Mouse (Mus musculus) telencephalon, adult 2 months (tissue): ENCODE measurements around the gene Gm17720.
A peak's percentile ranks its signal among the peaks of the same experiment; 100 is the strongest.

Experiments
- DNase-seq: peaks from one replicate; pipeline ENCODE4 v3.0.0-alpha.2; 2011; ENCODE audit warnings: low read depth, low spot score

The Gm17720 gene

DNA sequence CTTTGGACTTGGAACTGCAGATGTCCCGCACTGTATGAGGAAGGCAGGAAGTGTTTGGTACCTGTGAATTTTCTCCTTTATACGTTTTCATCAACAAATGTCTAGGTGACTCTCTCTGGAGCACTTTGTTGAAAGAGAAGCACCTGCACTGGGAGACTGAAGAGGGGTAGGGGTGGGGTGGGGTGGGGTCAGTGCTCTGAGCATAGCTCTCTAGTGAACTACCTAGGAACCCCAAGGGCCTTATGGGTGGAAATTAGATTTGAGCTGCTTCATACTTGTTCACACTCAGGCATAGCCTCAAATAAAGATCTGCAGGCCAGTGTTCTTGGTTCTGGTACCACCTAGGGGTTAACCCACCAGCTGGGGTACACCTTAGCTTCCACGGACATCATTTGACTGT, at the start of gene Gm17720:
Gm17720 (minus strand) TSS at position 101 of the 400 bp plus-strand sequence.
- DNase-seq, result no peak

DNA sequence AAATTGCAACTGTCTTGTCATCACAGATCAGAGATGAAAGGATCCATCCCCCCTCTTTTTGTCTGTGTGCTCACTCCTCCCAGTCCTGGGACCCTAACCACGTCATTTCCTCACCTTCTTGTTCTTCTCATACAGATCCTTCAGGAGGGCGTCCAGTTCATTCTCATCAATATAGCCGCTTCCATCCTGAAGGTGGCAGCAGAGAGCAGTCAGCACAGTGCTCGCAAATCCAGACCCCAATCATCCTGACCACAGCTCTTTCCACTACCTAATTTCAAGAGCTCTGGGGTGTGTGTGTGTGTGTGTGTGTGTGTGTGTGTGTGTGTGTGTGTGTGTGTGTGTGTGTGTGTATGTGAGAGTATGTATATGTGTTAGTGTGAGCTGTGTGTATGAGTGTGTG, 43.0 kb upstream of the Gm17720 start:
- peak; percentile 19 for DNase-seq

DNA sequence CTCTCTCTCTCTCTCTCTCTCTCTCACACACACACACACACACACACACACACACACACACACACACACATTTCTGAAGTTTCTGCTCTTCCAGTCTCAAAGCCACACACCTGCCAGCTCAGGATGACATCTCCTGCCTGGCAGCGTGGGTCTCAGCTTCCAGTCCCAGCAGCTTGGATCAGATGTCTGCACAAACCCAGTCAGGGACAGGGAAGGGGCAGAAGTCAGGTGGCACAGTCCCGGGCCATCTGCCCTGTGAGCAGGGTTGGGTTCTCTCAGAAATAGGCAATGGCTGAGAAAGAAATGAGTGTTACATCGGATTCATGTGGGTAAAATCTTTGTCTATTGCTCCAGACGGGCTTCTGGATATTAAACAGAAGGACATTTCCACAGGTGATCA, 38.2 kb upstream of the Gm17720 start:
- no peak for DNase-seq

DNA sequence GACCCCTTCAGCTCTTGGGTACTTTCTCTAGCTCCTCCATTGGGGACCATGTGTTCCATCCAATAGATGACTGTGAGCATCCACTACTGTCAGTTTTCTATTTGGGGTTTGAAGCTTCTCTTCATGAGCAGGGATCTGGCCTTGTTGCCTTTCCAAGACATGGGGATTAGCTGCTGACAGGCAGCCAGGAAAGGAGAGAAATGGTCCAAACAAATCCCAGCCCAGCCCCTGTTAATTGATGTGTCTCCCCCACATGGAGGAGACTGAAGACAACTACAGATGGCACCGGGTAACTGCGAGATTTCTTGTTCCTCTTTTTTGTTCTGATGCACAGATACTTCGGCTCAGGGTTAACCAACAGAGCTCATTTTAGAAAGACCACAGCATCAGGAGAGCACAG, 37.6 kb upstream of the Gm17720 start:
- DNase-seq, result no peak

DNA sequence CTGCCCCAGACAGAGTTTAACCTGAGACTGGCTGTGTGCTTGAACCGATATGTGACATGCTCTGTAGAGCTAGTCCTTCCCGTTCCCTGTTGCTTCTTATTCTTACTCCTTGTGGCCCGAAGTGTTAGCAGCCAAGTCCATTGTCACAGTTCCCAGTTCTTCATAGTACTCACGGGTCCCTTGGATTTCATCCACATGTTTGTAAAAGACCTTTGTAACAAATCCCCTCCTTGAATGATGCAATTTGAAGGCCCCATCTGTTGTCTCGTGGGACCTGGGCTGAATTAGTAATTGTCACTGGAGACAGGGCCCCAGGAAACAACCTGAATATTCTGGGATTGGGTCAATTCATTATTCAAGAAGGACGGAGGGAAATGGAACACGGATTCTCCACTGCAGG, 33.0 kb upstream of the Gm17720 start:
- DNase-seq, result no peak

DNA sequence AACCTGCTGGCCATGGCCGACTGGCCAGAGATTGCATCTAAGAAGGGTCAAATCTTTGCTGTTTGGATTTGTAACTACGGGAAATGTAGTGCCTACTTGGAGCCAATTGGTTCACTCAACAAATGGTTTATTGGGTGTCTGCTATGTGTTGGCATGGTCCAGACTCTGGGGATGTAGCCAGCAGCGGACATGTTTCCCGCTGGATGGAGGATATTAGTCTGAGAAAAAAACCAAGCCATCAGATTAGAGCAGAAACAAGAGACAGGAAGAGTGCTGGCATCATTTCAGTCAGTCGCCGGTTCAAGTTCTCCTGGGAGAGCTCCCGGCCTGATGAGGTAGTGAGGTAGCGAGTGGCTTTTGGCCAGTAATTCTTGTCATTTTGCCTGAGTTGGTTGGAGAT, 31.7 kb upstream of the Gm17720 start:
- no peak for DNase-seq

DNA sequence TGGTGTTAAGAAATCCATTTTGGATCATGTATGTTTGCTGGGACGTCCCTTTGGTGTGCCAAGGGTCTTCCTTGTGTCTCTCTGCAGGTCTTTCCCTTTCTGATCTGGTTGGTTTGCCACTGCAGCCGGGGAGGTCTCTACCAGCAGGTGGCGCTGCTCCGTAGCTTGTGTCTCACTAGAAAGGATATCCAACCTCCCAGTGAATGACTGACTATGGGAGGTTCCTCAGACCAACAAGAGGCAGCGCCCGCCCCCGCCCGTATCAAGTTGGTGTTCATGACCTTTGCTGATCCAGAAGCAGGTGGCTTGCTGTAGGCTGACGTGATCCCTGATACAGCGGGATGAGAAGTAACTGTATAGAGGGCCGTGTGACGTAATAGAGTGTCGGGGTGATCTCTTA, 28.0 kb upstream of the Gm17720 start:
- DNase-seq, result peak; percentile 47

DNA sequence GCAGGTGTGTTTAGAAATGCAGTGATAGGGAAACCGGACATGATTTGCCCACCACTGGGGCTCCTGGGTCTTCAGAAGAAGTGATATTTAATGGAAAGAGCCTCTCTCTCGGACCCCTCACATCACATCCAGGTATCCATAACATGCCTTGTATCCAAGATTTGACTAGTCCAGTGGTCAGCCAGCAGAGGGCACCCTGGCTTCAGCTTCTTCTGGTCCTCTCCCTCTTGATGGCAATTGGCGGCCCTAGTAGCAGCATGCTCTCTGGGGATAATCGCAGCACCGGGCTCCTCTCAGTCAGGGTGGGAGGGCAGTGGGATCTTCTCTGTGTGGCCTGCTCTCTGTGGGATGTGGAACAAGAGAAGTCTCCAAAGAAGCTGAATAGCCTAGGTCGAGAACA, 17.2 kb upstream of the Gm17720 start:
- DNase-seq, result peak; percentile 13

DNA sequence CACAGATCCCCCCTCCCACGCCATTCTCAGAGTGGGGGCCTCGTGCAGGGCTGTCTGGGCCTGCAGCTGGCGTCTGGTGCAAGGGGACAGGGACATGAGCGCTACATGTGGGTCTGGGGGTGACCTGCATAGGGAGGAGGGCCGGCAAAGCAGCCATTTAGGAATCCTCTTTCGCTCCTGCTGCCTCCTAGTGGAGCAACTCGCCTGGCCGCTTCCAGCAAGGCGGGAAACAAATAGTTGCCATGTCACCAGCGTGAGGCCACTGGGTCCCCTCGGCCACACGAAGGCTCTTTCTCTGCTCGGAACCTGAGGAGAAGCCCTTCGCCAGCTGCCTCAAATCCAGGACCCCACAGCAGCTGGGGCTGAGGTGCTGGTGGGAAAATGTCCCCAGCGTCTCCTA, 877 bp downstream of the Gm17720 start:
- no peak for DNase-seq

DNA sequence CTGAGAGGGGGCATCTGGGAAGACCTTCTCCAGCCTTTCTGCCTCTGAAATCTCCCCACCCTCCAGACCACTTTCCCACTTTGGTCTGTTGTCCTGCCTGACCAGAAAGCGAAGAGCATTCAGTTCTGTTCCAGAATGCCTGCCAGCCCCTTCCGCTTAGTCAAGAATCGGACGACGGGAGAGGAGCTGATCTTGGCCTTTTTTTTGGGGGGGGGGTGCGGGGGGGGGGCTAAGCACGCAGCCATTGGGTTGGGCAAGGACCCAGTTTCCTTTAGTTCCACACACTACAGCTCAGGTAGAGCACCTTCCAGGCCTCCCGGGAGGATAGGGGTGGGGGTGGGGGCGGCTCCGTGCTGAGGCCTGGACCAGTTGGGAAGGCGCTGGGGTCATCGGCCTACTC, 1.6 kb downstream of the Gm17720 start, which contains the start of gene Gm21964:
Gm21964 (plus strand) TSS at position 301 of the 400 bp plus-strand sequence.
- DNase-seq, result no peak

DNA sequence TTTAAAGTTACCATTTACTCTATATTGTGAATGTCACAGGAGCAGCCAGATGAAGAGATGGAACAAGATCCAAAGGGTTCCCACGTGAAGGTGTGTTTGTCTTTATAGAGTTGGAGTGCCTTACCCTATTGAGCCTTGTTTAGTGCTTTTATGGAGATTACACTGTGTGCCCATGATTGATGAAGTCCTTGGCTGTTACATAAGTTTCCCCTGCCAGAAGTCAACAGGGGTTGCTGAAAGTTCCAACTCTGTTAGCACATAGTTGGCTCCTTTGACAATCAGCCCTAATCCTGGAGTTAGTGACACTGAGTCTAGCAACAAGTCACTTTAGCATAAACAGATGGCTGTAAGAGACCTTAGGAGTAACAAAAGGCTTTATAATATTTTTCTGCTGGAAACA, 10.7 kb downstream of the Gm17720 start:
- no peak for DNase-seq

DNA sequence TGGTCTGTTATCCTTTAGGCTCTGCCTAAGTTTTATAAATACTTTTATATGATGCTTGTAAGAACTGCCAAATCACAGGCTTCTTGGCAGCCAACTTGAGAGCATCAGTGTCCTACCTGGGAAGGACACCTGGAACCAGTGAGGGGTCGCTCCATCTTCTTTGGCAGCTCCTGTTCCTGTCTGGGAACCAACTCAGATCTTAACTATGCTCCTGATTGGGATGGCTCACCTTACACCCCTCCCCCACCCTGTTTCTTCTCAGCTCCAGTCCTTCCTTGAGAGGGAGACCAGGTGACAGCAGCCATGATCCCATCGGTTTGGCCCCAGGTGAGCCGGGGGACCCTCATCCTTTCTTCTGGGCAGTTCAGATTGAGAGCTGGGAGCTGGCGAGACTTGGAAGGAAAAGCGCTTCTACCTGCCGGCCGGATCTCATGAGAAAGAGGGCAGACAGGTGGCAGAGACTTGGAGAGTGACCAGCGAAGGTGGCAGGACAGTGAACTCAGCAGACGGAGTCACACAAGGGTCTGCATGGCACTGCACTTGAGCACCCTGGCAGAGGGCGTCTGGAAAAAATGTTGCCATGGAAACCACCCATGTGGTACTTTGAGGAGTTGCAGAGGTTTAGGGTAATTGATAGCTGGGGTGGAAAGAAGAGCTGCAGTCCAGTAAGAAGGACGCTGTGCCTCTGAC, 20.0 kb downstream of the Gm17720 start:
- DNase-seq, result no peak

DNA sequence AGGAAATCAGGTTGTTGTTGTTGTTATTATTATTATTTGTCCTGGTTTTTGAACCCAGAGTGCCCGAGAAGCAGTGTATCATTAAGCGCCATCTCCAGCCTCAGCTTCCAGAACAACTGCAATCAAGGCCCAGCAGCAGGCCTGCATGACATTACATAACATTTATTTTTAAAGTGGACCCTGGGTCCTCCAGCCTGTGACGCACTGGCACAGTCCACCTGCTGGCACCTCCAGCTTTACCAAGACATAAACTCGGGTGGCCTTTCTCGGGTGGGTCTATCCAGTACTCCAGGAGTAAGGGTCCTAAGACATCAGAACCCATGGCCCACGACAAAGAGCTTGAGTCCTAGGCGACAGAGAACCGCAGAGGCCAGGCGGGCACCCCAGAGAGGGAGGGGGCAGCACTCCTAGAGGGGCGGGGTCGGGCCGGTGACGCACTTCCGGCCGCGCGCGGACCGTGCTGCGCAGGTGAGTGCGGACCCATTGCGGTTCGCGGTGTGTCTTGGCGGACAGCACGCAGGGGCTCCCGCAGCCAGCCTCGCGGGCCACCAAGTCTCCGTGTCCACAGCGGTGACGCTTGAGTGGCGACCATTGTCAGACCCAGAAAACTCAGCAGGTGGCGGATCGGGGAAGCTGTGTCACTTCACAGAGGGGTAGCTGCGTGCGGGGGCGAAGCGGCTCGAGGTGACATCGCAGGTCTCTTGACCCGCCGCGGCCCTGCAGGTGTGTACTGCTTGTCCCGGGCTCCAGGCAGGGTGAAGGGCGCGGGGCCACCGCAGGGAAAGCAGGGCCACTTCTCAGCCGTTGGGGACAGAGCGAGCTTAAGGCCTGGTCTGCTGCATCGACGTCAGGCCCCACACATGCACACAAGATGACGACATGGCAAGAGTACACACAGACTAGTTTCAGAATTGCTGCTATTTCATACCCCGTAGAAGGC, 23.0 kb downstream of the Gm17720 start, which contains the start of gene Zfp612:
Zfp612 (plus strand) TSS at position 465 of the 940 bp plus-strand sequence.
- peak; percentile 38 for DNase-seq

DNA sequence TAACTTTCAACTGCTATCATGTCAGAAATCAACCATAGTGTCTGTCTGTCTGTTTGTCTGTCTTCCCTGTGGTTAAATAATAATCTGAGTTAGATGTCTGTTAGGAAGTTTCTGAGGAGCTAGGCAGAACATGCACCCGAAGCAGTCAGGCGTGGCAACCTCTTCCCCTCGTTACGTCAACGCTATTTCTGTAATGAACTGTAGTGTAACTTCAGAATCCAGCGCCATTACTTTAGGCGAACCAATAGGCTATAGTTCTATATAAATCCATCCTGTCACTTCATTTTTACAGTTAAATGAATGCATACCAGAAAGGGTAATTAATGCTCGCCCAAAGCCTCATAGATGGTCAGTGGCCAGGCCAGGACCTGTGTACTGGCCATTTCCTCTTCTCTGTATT, 28.1 kb downstream of the Gm17720 start:
- DNase-seq, result no peak

DNA sequence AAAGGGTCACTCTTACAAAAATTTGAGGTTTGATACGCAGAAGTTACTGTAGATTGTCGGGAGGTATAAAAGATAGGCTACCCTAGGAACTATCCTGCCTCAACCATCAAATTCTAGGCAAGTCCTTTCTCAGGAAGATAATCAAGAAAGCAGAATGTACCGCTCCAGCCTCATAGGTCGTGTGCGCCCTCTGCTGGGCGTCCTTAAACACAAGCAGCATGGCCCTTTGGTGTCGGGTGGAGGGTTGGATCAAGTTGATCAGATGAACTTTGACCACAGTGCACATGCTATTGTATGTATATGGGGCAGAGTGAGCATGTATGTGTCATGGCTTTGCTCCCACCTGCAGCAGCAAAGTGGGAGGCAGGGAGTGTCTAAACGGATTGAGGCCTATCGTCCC, 31.0 kb downstream of the Gm17720 start:
- DNase-seq, result peak; percentile 44

DNA sequence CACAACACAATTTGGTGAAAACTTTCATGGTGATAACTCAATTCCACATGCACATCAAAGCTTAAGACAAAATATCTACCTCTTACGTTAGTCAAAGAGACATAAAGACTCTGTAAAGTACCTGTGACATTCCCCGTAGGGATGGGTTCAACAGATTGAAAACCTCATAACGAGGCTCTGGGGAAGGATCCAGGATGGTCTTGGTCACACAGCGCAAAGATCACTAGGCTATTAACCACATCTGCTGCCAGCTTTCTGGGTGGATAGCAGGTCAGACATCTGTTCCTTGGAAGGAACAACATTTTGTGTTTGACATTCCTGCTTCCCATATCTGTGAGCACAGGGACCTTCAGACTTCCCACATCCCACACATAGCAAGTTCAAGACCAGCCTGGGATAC, 32.8 kb downstream of the Gm17720 start:
- DNase-seq, result no peak

DNA sequence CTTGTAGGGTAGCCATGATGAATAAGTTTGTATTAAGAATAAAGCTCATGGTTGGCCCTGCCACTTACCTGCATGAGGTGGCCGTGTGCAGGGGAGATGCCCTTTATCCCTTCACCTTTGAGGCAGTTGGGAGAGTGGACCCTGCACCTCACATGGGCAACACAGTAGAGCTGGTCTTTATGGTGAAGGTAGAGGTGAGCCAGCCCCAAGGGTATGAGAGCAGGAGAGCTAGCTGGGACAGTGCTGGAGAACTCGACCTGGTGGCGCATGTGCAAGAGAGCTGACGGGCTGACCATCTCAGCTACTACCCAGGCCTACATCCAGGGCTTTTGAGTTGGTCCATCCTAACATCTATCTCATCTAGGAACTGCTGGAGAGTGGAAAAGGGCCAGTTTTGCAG, 36.9 kb downstream of the Gm17720 start:
- no peak for DNase-seq

DNA sequence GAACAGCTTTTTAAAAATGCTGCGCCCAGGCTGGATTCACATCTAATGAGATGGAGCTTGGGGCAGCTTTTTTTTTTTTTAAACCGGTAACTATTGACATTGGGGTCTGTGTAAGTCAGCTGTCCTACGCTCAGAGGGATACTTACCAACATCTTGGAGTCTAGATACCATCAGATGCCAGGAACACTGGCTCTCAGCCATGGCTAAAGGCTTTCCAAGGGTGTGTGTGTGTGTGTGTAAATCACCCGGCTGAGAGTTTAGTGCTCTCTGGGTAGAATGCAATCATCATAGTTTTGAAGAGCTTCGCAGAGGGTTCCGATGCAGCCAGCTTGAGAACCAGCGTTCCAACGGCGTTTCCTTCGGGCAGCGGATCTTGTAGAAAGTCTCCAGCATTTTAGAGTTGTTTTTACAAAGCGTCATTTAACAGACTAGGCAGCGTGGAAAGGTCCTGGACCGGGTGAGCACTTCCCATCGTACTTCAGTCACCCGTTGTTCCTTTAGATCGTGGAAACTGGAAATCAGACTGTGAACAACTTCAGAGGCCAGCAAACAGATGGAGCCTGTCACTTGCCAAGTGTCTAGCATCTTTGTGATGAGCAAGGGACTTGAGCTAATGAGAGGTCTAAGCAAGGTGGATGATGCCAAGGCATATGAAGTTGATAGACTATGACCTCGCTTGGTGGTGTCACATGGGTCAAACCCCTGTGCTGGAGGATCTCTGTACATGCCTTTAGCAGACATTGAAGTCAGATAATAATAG, 37.8 kb downstream of the Gm17720 start:
- DNase-seq, result no peak

DNA sequence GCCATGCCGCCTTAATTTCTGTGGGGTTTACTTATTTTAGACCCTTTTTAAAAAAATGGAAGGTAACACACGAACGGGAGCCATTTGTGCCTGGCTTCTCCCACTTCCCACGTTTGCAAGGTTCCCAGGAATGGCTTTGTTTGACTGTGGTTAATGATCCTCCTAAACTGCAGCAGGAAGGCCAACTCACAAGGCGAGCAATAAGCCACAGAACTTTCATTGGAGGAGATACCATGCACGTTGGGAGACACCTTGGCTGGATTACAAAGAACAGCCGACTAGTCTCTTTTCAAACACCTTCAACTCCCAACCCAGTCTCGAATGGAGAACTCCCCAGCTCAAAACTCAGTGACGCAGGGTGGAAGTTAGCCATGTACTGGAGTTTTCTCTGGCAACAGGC, 38.4 kb downstream of the Gm17720 start:
- no peak for DNase-seq

DNA sequence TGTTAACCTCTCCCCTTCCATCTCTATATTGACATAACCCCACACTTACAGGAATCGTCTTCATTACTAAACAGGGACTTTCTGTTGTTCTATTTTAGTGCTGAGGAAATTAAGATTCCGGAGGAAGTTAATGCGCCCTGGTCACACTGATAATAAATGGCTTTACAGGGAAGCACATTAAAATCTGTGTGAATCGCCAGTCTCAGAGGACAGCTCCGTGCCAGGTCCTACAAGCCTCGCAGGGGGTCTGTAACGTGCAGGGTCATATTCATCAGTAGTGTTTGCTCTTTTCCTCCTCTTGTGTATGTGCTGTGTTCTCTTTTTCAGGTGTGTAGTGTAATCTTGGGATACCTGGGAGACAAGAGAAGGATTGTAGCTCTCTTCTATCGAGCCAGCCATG, 44.3 kb downstream of the Gm17720 start:
- DNase-seq, result no peak

DNA sequence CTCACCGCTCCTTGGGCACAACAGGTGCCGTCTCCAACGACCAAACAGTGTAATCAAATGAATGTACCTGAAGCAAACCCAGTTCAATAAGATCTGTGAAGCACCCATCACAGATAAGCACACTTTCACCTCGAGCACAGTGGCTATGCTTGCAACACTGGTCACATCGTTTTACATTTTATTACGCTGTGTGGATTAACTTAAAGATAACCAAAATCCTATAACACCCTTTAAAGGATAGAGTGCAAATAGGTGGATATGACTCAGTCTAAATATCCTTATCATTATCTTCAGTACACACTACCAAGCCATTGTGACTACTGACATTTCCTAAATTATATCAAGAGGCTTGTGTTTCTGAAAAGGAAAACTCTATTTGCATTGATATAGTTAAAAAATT, 51.3 kb downstream of the Gm17720 start:
- DNase-seq, result no peak

DNA sequence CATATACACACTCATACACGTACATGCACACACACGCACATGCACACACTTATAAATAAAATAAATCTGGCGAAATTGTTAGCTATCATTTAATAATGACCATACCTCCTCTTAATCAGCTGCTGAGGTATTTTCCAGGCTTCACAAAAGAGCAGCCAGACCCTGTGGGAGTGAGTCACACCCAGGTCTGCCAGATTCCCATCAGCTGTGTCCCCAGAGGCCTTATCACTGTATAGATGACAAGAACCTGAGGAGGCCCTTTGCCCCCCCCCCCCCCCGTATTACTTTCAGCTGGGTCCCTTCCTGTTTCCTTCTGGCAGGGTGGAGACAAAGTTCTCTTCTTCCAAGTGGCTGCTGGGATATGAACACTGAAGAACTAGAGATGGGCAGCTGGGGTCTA, 62.0 kb downstream of the Gm17720 start:
- no peak for DNase-seq
